Mouse (Mus musculus): ENCODE results near the gene Git2. TPM values are rescaled to one million over a fixed set of nuclear protein-coding genes. Genes with fewer than 3 reads are reported as not detected.

Git2 gene
- polyA plus RNA-seq, 1 experiment from 2014 or later = 39.3 TPM

DNA sequence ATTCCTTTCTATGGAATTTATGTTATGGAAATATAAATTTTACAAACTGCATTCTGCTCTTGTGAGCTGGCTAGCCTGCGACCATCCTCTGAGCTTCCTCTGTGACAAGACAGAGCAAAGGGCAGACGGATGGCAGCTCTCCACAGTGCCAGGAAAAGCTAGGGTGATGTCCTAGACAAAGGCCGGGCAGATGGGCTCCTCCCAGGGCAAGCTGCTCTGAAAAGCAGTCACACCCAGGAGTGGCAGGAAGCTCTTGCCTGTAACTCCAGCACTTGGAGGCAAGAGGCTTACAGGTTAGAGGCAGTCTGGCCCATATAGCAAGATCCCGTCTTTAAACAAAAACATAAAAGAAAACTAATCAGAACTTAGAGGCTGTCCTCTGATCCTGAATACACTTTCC lies 19.3 kb upstream of the Git2 start:
- H3K4me3 ChIP-seq = no peak overlapping the region
- H3K9me3 ChIP-seq = no peaks in the 10 kb centered on the region
- peak overlapping the region; percentile 77 for H3K27ac ChIP-seq
- 0 out of 2 replicates have a peak, but pooled peaks cover 3% of the 10 kb centered on the region for H3K27me3 ChIP-seq (ENCODE audit: insufficient read depth, poor library complexity, severe bottlenecking)
- DNase-seq (ENCODE audit: low spot score) = peak; percentile 35
- 55% methylated on average over 4 of the region's 4 CpGs for WGBS
- H3K36me3 ChIP-seq = peaks cover 66% of the 10 kb centered on the region
- H3K4me1 ChIP-seq (replicated peaks) = peaks cover 45% of the 10 kb centered on the region

DNA sequence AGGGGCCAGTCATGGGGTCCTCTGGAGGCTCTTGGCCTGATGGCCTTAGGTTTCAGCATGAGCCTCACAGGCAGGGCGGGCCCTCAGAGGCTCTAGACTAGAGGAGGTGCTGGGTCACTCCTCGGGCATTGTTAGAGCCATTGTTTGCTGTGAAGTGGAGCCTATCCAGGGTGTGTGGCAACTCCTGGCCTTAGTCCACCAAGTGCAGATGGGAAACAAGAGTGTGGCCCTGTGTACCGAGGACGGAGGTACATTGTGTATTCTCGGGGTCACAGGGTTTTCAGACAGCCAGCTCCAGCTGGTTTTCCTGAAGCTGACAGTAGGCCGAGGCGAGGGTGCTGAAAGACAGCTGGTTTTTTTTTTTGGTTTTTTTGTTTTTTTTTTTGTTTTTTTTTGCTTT lies 18.0 kb upstream of the Git2 start:
- Histone ChIP-seq H3K36me3 (peaks cover 66% of the 10 kb centered on the region), H3K4me3 (no peak overlapping the region), H3K27ac (peak overlapping the region; percentile 77), H3K4me1 (replicated peaks) (peaks cover 45% of the 10 kb centered on the region), H3K27me3 (ENCODE audit: insufficient read depth, poor library complexity, severe bottlenecking) (0 out of 2 replicates have a peak, but pooled peaks cover 3% of the 10 kb centered on the region), H3K9me3 (no peaks in the 10 kb centered on the region)
- WGBS = 74% methylated on average over 7 of the region's 7 CpGs
- no peak for DNase-seq (ENCODE audit: low spot score)

DNA sequence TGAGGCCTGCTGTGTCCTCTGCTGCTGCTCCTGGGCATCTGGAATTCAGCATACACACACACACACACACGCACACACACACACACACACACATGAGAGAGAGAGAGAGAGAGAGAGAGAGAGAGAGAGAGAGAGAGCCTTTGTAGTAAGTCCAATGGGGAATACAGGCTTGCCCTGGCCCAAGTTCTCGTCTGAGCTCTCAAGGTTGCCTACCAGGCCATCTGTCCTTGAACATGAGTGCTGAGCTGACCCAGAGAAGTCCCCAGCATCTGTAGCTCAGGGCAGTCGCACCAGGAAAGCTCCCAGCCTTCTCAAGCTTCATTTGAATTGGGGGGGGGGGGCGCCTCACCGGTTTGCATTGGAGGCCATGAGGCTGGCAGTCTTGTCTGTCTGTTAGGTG lies 9.9 kb upstream of the Git2 start:
- DNase-seq (ENCODE audit: low spot score) = no peak
- Histone ChIP-seq H3K9me3 (no peaks in the 10 kb centered on the region), H3K4me3 (no peak overlapping the region), H3K36me3 (peaks cover 41% of the 10 kb centered on the region), H3K27me3 (ENCODE audit: insufficient read depth, poor library complexity, severe bottlenecking) (no peaks in the 10 kb centered on the region), H3K4me1 (replicated peaks) (peaks cover 31% of the 10 kb centered on the region), H3K27ac (peak overlapping the region; percentile 50)
- 79% methylated on average over 5 of the region's 5 CpGs for WGBS

DNA sequence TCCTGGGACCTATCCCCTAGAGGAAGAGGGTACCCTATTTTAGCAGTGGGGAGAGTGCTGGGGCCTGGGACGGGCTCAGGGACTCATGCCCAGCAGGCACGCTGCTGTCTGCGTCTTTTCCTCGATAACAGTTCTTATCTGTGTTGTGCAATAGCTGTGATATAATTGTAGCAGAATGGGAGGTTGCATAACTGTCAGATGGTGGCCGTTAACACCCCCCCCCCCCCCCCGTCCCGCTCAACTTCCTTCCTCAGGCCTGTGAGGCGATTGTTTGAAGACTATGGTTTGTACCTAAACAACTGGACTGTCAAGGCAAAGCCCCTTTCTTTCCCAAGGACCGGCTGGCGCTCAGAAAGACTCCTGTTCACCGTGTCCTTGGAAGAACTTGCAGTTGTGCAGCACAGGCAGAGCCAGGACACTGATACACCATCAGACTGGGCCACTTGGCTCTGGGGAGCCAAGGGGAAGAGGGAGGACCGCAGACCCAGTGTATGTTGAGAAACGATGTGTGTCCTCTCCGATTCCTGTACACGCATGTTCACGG lies 9.4 kb upstream of the Git2 start:
- Histone ChIP-seq H3K9me3 (no peaks in the 10 kb centered on the region), H3K36me3 (peaks cover 40% of the 10 kb centered on the region), H3K27me3 (ENCODE audit: insufficient read depth, poor library complexity, severe bottlenecking) (no peaks in the 10 kb centered on the region), H3K27ac (peak overlapping the region; percentile 50), H3K4me1 (replicated peaks) (peaks cover 36% of the 10 kb centered on the region), H3K4me3 (no peak overlapping the region)
- 88% methylated on average over 16 of the region's 16 CpGs for WGBS
- DNase-seq (ENCODE audit: low spot score) = no peak

DNA sequence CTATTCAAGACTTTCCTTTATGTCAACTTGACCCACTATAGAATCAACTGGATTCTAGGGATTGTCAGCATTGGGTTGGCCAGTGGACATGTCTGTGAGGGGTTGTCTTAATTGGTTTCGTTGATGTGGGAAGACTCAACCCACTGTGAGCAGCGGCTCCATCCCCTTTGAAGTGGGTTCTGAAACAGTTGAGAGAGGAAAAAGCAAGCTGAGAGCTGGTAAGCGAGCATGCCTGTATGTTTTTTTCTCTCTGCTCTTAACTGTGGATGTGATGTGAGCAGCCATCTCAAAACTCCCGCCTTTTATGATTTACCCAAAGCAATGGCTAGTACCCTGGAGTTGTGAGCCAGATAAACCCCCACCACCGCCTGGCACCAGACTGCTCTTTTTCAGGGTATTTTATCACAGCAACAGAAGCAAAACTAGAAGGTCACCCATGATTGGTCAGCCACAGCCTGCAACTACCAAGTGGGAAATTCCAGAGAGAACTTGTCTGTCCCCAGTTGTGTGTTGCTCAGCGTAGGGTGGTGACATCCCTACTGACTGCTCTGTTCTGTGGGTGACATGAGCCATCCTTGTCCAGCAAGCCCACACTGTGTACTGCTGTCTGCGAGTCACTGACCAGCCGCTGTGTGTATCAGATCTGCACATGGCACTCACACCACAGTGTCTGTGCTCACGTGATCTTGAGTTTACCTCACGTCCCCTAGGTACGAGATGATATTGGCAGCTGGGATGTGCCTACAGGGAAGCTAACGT lies 8.3 kb upstream of the Git2 start:
- Histone ChIP-seq H3K27ac (no peak overlapping the region), H3K4me3 (no peak overlapping the region), H3K27me3 (ENCODE audit: insufficient read depth, poor library complexity, severe bottlenecking) (no peaks in the 10 kb centered on the region), H3K9me3 (no peaks in the 10 kb centered on the region), H3K4me1 (replicated peaks) (peaks cover 38% of the 10 kb centered on the region), H3K36me3 (peaks cover 29% of the 10 kb centered on the region)
- no peak for DNase-seq (ENCODE audit: low spot score)
- WGBS = 86% methylated on average over 12 of the region's 12 CpGs

DNA sequence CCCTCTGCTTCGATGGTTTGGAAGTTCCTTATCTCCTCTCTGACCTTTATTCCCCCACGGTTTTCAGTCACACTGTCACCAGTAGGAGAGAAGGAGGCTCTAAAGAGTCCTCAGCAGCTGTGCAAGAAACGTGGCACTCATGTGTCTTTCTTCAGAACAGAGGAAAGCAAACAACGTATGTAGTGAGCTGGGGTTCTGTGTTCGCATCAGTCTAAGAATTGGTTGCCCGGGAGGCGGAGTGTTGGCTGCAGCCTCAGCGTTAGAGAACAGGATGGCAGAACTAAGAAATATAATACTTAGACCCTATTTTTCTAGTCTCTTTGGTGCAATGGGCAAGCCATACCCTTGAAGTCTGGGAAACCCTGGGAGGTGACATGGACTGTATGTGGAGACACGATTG lies 7.7 kb upstream of the Git2 start:
- no peaks in the 10 kb centered on the region for H3K9me3 ChIP-seq
- no peak overlapping the region for H3K4me3 ChIP-seq
- no peak for DNase-seq (ENCODE audit: low spot score)
- peaks cover 23% of the 10 kb centered on the region for H3K36me3 ChIP-seq
- 89% methylated on average over 9 of the region's 9 CpGs for WGBS
- H3K27me3 ChIP-seq (ENCODE audit: insufficient read depth, poor library complexity, severe bottlenecking) = no peaks in the 10 kb centered on the region
- peaks cover 43% of the 10 kb centered on the region for H3K4me1 ChIP-seq (replicated peaks)
- H3K27ac ChIP-seq = no peak overlapping the region

DNA sequence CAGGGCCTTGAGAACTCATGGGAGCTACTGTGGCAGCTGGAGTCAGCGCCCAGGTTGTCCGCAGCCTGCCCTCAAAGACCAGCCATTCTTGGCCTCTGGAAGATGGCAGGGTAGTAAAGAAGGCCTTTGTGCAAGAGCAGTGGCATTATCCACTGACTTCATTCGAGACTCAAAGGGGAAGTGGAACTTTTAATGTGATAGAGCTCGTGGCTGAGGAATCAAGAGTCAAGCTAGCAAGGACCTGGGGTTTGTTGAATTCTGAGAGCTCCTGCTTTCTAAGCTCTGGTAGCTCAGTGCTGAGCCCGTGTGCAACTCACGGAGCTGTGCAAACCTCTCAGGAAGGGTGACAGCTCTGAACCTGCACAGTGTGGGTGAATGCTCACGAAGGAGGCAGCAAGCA lies 5.6 kb upstream of the Git2 start:
- H3K27me3 ChIP-seq (ENCODE audit: insufficient read depth, poor library complexity, severe bottlenecking) = no peaks in the 10 kb centered on the region
- H3K9me3 ChIP-seq = no peaks in the 10 kb centered on the region
- H3K4me3 ChIP-seq = no peak overlapping the region
- 90% methylated on average over 7 of the region's 7 CpGs for WGBS
- peaks cover 2% of the 10 kb centered on the region; the same call in 1 of the 2 replicates for H3K36me3 ChIP-seq
- DNase-seq (ENCODE audit: low spot score) = no peak
- H3K27ac ChIP-seq = 0 out of 2 replicates have a peak overlapping the region, but pooled peaks have one; percentile 14
- peaks cover 54% of the 10 kb centered on the region for H3K4me1 ChIP-seq (replicated peaks)

DNA sequence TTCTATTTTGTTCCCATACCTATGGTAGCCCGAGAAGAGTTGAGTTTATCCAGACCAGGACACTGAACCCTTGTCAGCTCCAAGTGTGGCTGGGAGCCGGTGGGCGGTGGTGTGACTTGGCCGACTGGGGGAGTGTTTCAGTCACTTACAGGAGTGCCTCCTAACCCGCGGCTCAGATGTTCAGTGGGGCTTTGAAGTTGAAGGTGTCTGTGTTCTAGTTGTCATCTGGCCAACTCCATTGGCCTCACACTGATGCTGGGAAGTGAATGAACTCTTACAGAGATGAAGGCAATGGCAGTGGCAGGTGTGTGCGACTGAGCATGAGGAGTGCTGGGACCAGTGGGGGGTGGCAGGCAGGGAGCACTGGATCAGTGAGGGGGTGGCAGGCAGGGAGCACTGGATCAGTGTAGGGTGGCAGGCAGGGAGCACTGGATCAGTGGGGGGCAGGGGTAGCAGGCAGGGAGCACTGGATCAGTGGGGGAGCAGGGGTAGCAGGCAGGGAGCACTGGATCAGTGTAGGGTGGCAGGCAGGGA lies 4.7 kb upstream of the Git2 start:
- WGBS = 85% methylated on average over 7 of the region's 7 CpGs
- no peak overlapping the region for H3K27ac ChIP-seq

DNA sequence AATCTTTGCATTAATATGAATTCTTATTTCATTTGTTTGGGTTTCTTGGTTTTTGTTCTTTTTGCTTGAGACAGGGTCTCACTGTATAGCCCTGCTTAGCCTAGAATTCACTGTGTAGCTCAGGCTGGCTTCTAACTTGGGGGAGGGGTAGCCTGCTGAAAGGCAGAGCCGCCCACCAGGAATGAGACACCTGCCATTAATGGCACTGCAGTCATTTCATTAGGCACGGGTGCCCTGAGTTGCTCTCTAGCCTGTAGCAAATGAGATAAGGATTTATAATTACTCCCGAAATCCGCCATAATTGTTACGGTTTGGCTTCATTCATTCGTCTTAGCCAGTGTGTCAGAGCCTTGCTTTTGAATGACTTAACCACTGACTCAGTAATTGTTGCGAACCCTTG lies 857 bp upstream of the Git2 start:
- 77% methylated on average over 7 of the region's 7 CpGs for WGBS
- no peaks in the 10 kb centered on the region for H3K36me3 ChIP-seq
- no peaks in the 10 kb centered on the region for H3K27me3 ChIP-seq (ENCODE audit: insufficient read depth, poor library complexity, severe bottlenecking)
- DNase-seq (ENCODE audit: low spot score) = no peak
- H3K4me1 ChIP-seq (replicated peaks) = peaks cover 62% of the 10 kb centered on the region
- no peak overlapping the region for H3K27ac ChIP-seq
- H3K4me3 ChIP-seq = peak overlapping the region; percentile 99
- no peaks in the 10 kb centered on the region for H3K9me3 ChIP-seq

More for the DNA sequence above, 4.7 kb upstream of the Git2 start:
- H3K4me1 ChIP-seq (replicated peaks) = peaks cover 54% of the 10 kb centered on the region
- H3K27me3 ChIP-seq (ENCODE audit: insufficient read depth, poor library complexity, severe bottlenecking) = no peaks in the 10 kb centered on the region
- no peaks in the 10 kb centered on the region for H3K36me3 ChIP-seq
- no peaks in the 10 kb centered on the region for H3K9me3 ChIP-seq
- DNase-seq (ENCODE audit: low spot score) = no peak
- H3K4me3 ChIP-seq = no peak overlapping the region

DNA sequence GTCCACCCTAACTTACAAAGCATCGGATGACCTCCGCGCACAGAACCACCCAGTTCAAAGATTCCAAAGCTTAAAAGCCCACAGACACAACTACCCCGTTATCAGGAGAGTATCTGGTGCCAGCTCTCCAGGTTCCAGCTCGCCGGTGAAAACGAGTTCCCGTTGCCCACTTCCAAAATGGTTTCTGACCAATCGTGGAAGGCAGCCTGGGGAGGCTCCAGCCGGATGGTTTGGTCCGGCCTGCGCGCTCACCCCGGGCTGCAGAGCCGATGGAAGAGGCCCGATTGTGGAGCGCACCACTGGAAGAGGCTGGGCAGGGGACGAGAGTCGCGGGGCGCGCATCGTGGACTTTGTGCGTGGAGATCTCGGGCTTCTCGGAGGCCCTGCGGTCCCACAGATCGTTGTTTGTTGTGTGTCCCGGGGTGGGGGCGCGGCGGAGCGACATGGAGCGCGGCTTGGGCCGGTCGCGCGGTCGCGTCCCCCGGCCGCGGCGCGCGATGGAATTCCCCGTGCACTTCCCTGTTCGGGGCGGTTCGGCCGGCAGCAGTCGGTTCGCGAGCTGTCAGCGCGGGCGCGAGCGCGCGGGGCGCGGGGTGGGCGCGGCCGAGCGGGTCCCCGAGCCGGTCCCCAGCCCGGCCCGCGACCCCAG lies 790 bp downstream of the Git2 start, which contains the start of gene Ankrd13a:
Gene Ankrd13a, plus strand, starts transcription at position 275 of the 649 bp plus-strand sequence.
- peak; percentile 92 for DNase-seq (ENCODE audit: low spot score)
- peak within 1 kb of the TSS; percentile 99 for H3K4me3 ChIP-seq
- WGBS = under 1% methylated on average over 71 of the region's 73 CpGs
- no peaks in the 10 kb centered on the region for H3K27me3 ChIP-seq (ENCODE audit: insufficient read depth, poor library complexity, severe bottlenecking)
- H3K9me3 ChIP-seq = no peaks in the 10 kb centered on the region
- peaks cover 58% of the 10 kb centered on the region for H3K4me1 ChIP-seq (replicated peaks)
- H3K27ac ChIP-seq = peak within 1 kb of the TSS; percentile 99
- 0 out of 2 replicates have a peak, but pooled peaks cover 4% of the 10 kb centered on the region for H3K36me3 ChIP-seq

DNA sequence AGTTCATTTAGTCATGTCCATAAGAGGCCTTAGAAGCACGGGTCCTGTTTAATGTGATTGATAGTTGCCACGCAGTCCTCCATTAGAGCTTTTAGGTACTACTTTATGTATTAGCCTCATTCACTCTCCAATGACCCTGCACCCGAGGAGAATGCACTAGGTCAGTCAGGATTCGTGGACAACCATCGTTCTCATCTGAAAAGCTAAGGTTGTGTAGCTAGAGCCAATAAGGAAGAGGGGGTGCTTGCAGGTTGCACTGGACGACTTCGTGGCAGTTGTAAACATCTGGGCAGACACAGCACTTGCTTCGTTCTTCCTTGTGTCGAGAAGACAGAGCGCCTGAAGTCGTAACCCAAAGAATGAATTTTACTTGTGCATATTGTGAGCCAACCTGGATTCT lies 1.5 kb downstream of the Git2 start:
- H3K4me1 ChIP-seq (replicated peaks) = peaks cover 56% of the 10 kb centered on the region
- peak overlapping the region; percentile 99 for H3K27ac ChIP-seq
- DNase-seq (ENCODE audit: low spot score) = peak; percentile 41
- 3% methylated on average over 11 of the region's 11 CpGs for WGBS
- H3K27me3 ChIP-seq (ENCODE audit: insufficient read depth, poor library complexity, severe bottlenecking) = no peaks in the 10 kb centered on the region
- peaks cover 8% of the 10 kb centered on the region; the same call in 1 of the 2 replicates for H3K36me3 ChIP-seq
- H3K9me3 ChIP-seq = no peaks in the 10 kb centered on the region
- peak overlapping the region; percentile 99 for H3K4me3 ChIP-seq

DNA sequence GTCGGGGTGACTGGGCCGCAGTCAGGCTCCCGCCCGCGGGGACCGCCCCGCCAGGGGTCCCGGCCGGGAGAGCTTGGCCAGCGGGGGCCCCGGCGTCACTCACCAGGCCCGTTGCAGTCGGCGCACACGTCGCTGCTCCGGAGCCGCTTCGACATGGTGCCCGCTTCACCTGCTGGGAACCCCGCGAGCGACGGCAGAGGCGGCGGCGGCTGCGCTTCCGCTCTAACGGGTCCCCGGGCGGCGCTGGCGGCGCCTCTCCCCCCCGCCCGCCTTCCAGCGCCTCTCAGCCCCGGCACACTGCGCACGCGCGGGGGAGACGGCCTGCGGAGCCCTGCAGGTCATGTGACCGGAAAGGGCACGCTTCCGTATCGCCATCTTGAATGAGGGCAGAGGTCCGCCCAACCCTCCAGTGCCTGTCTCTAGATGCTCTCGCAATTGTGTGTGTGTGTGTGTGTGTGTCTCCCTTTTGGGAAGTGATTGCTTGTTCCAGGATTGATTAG lies 2.1 kb downstream of the Git2 start:
- no peaks in the 10 kb centered on the region for H3K9me3 ChIP-seq
- WGBS = under 1% methylated on average over 52 of the region's 52 CpGs
- H3K4me1 ChIP-seq (replicated peaks) = peaks cover 54% of the 10 kb centered on the region
- peak overlapping the region; percentile 99 for H3K4me3 ChIP-seq
- DNase-seq (ENCODE audit: low spot score) = peak; percentile 96
- H3K27me3 ChIP-seq (ENCODE audit: insufficient read depth, poor library complexity, severe bottlenecking) = no peaks in the 10 kb centered on the region
- peak overlapping the region; percentile 99 for H3K27ac ChIP-seq
- peaks cover 9% of the 10 kb centered on the region; the same call in 1 of the 2 replicates for H3K36me3 ChIP-seq
